Mouse (Mus musculus): ENCODE data around the gene Ace3. TPM values are rescaled to one million over a fixed set of nuclear protein-coding genes. Genes with fewer than 3 reads are reported as not detected.

Gene Ace3
- polyA plus RNA-seq (2012; ENCODE audit: insufficient read depth, insufficient read length, missing spikeins) = not detected in 2 replicates

DNA sequence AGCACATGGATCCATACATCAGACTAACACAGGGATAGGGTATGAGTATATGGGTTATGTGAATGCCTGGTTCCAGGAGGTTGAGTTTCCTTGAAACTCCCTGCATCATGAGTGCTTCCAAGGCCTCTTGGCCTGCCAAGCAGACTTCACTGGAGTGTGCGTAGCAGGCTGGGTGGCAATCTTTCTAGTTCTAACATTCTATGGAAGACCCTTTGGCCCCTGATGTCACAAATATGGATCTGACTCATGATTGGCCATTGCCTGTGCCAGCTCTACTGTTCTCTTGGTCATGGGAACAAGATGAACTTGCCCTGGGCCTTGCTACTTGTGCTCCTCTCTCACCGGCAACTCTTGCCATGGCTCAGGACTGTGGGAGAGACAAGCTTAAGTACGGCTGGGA is at the start of gene Ace3:
Gene Ace3 (plus strand): TSS at position 301 of the 400 bp plus-strand sequence.
- Histone ChIP-seq H3K27ac (replicated peaks; ENCODE audit: low read depth, low read length) (no peak within 1 kb of the TSS), H3K4me1 (ENCODE audit: control insufficient read depth, insufficient read depth, insufficient read length, low read length) (peaks cover 7% of the 10 kb centered on the region), H3K4me3 (ENCODE audit: insufficient read depth, low read depth, low read length) (no peak within 1 kb of the TSS)

DNA sequence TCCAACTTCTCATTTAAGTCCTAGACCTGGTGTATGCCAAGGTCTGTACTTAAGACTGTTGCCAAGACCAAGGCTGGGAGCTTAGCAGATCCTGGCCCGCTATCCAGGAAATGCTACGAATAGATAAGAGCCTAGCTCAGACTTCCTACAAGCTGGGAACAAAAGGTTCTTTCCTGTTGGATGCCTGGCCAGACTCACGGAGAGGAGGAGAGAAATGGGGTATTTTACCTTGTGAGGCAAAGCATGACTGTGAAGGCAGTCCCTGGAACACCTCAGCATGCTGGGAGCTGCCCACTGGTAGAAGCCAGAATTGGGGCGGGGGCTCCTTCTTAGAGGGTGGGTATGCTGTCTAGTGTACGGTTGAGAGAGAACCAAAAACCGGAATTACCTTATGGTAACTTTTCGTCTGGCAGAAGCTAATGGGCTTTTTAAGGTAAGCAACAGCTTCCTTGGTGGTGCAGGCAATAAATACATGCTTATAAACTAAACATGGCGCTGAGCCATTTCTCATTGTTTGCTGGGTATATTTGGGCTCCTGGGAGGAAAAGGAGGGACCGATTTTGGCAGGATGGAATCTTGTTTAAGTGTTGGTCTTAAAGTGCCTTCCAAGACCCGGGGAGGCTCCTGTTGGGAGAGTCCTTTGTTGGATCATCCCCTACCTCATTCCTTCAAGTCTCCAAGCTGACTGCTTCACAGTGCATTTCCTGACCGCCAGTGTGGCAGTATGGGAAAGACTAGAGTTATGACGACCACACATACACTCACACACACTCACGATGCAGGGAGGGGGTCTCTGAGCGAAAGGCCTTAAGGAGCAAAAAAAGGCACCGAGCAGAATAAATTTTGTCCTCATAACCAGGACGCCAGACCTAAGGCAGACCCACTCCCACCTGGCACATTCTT is 49.5 kb upstream of the Ace3 start:
- Histone ChIP-seq H3K27ac (replicated peaks; ENCODE audit: low read depth, low read length) (peak overlapping the region; percentile 98), H3K4me3 (ENCODE audit: insufficient read depth, low read depth, low read length) (peak overlapping the region; percentile 68), H3K4me1 (ENCODE audit: control insufficient read depth, insufficient read depth, insufficient read length, low read length) (peaks cover 3% of the 10 kb centered on the region; the same call in 1 of the 2 replicates)

DNA sequence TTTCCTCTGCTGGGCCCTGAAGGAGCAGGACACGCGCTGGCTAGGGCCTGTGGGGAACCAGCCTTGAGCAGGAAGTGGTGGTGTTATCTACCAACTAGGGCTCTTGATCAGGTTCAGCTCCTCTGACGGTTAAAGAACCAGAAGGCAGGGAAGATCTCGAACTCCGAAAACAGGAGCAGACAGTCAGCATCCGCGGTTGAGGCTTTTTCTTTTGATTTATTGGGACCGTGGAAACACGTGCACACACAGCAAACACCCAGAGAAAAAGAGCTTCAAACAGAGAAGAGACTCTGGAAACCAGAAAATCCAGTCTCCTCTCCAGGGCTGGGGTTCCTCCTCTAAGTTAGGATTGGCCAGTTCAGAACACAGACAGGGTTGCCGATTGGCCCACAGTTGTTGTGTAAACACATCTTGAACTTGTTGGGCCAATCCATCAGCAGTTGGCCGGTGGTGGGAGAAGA is 47.8 kb upstream of the Ace3 start:
- H3K27ac ChIP-seq (replicated peaks; ENCODE audit: low read depth, low read length) = no peak overlapping the region
- no peak overlapping the region for H3K4me3 ChIP-seq (ENCODE audit: insufficient read depth, low read depth, low read length)
- H3K4me1 ChIP-seq (ENCODE audit: control insufficient read depth, insufficient read depth, insufficient read length, low read length) = peaks cover 3% of the 10 kb centered on the region; the same call in 1 of the 2 replicates

DNA sequence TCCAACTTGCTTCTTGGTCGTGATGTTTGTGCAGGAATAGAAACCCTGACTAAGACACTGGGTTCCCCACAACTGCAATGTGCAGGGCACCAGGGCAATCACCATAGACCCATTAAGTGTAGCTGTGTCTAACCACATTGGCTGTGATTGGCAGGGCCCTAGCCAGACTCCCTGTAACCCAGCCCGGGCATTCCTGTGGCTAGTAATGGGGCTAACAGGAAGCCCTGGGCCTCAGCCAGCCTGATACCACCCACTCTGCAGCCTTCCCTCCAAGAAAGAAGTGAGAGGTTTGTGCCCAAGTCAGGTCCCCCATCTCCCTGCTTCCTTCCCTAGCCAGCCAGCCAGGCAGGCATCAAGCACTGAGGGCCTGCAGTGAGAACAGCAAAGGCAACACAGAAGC is 46.2 kb upstream of the Ace3 start:
- no peak overlapping the region for H3K4me3 ChIP-seq (ENCODE audit: insufficient read depth, low read depth, low read length)
- H3K27ac ChIP-seq (replicated peaks; ENCODE audit: low read depth, low read length) = no peak overlapping the region
- H3K4me1 ChIP-seq (ENCODE audit: control insufficient read depth, insufficient read depth, insufficient read length, low read length) = peaks cover 8% of the 10 kb centered on the region; the same call in 1 of the 2 replicates

DNA sequence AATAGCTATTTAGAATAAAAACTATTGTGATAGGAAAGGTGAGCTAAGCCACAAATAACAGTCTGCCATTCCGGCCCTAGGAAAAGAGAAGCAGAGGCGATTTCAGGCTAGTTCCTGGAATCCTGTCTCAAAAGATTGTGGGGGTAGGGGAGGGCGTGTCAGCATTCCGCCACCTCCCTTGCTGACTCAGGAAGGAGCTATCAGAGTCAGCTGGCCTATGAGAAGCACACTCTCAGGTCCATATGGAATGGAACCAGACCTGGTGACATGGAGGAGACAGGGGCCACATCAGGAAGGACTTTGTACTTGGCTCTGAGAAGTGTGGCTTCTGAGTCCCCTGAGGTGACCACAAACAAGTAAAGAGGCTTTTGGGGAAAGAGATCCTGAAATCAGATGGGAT is 44.0 kb upstream of the Ace3 start:
- peaks cover 10% of the 10 kb centered on the region; the same call in 1 of the 2 replicates for H3K4me1 ChIP-seq (ENCODE audit: control insufficient read depth, insufficient read depth, insufficient read length, low read length)
- no peak overlapping the region for H3K27ac ChIP-seq (replicated peaks; ENCODE audit: low read depth, low read length)
- no peak overlapping the region for H3K4me3 ChIP-seq (ENCODE audit: insufficient read depth, low read depth, low read length)

DNA sequence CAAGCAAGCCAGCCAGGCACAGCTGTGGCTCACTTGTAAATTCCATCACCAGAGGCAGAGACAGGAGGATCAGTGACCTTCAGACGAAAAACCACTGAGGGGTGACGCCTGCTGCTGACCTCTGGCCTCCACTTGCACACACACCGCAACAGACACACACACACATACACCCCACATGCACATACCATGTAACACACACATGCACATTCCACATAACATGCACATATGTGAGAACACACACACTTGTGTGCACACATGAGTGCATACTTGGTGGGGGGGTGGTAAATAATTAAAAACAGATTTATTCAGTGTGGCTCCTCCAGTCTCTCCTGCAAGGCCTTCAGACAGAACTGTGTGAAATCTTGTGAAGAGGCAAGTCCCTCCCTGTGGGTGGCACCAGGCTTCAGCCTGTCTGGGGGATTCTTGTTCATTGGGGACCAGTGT is 42.9 kb upstream of the Ace3 start:
- Histone ChIP-seq H3K27ac (replicated peaks; ENCODE audit: low read depth, low read length) (no peak overlapping the region), H3K4me1 (ENCODE audit: control insufficient read depth, insufficient read depth, insufficient read length, low read length) (peaks cover 11% of the 10 kb centered on the region; the same call in 1 of the 2 replicates), H3K4me3 (ENCODE audit: insufficient read depth, low read depth, low read length) (no peak overlapping the region)

DNA sequence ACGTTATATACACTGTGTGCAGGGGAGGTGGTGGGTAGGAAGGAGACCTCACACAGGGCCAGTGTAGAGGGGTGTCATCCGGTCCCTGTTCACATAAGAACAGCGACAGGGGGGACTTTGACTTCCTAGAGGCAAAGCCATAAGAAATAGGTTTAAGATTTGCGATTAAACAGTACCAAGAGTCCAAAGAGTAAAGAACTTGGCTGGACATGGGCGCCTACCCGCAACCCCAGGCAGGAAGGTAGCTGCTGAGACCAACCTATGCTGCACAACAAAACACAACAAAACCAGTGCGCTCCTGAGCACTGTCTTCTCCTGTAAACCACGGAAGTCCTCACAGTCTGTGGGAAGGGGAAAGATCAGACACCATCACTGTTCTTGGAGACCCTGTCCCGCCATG is 42.4 kb upstream of the Ace3 start:
- no peak overlapping the region for H3K4me3 ChIP-seq (ENCODE audit: insufficient read depth, low read depth, low read length)
- no peak overlapping the region for H3K27ac ChIP-seq (replicated peaks; ENCODE audit: low read depth, low read length)
- H3K4me1 ChIP-seq (ENCODE audit: control insufficient read depth, insufficient read depth, insufficient read length, low read length) = peaks cover 12% of the 10 kb centered on the region; the same call in 1 of the 2 replicates

DNA sequence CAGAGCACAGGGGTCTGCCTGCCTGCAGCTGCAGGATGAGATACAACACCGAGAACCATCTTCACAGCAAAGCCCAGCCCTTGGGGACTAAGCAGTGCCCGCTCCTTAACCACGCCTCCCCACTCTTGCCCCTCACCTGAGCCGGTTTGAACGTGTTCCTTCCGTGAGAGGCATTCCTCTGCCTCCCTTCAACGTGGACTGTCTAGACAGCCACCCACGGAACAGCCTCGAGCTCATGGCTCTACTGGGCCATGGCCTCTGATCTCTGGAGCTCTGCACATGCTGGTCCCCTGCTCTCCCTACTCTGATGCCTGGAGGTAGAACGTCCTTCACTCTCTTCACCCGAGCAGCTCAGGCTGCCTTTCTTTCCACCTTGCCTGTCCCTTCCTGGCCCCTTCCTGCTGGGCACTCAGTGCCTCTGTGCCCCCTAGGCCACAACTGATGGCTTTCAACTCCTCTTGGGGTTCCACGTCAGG is 41.5 kb upstream of the Ace3 start, which contains the start of gene Cyb561:
Gene Cyb561 (minus strand): TSS at position 426 of the 476 bp plus-strand sequence.
- Histone ChIP-seq H3K27ac (replicated peaks; ENCODE audit: low read depth, low read length) (no peak within 1 kb of the TSS), H3K4me3 (ENCODE audit: insufficient read depth, low read depth, low read length) (no peak within 1 kb of the TSS), H3K4me1 (ENCODE audit: control insufficient read depth, insufficient read depth, insufficient read length, low read length) (peaks cover 16% of the 10 kb centered on the region)

DNA sequence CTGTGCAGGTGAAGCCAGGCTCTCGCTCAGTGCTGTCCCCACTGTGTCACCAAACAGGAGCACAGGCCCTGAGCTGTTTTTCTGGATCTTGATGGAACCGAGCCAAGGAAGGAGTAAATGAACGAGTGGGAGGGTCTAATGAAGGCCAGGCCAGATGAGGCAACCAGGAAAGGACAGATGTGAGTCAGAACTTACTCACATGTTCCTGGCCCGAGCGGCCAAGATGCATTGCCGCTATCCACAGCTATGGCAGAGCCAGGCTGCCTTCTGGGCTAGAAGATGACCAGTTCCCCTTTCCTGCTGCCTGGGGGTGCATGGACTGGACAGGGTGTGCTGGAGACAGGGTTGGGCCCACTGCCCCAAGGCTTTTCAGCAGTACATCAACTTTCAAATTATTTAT is 41.1 kb upstream of the Ace3 start:
- Histone ChIP-seq H3K27ac (replicated peaks; ENCODE audit: low read depth, low read length) (no peak overlapping the region), H3K4me1 (ENCODE audit: control insufficient read depth, insufficient read depth, insufficient read length, low read length) (peaks cover 16% of the 10 kb centered on the region), H3K4me3 (ENCODE audit: insufficient read depth, low read depth, low read length) (no peak overlapping the region)

DNA sequence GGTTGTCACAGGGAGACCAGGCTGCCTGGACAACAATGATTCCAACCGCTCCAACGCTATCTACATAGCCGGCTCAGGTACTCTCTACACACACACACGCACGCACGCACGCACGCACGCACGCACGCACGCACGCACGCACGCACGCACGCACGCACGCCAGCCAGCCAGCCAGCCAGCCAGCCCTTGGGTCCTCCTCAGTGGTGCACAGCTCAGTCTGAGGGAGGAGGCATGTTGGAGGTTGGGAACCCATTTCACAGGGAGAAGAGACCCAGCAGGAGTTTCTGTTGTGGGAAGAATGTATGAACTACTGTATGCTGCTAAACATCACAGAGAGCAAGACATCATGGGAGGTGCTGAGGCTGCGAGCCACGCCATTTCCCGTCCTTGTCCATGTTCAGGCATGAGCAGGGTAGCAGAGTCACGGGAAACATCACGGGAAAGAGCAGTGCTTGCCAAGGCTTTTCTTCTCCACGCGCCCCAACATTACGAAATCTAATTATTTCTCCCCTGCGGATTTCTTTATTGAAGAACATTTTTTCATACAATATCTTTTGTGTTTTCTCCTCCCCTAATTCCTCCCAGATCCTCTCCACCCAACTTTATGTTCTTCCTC is 38.6 kb upstream of the Ace3 start:
- H3K4me1 ChIP-seq (ENCODE audit: control insufficient read depth, insufficient read depth, insufficient read length, low read length) = peaks cover 16% of the 10 kb centered on the region

DNA sequence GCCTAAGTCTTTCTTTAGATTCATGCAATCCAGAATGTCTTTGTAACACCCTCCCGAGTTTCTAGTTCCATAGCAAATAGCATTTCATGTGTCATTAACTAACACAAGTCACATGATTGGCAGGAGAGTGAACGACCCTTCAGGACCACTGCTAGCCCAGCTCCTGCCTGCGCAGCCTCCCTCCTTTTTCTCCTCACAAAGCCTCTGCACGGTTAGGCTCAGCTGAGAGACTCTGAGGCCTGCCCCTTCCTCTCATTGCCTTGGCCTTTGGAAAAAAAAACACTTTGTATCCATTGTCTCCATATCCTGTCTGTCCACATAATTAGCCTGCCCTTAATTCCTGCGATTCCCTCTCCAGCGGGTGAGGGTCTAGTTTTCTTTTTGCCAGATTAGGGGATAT is 37.0 kb upstream of the Ace3 start:
- Histone ChIP-seq H3K27ac (replicated peaks; ENCODE audit: low read depth, low read length) (peak overlapping the region; percentile 56), H3K4me1 (ENCODE audit: control insufficient read depth, insufficient read depth, insufficient read length, low read length) (peaks cover 16% of the 10 kb centered on the region), H3K4me3 (ENCODE audit: insufficient read depth, low read depth, low read length) (no peak overlapping the region)

More for the DNA sequence above, 38.6 kb upstream of the Ace3 start:
- Histone ChIP-seq H3K27ac (replicated peaks; ENCODE audit: low read depth, low read length) (no peak overlapping the region), H3K4me3 (ENCODE audit: insufficient read depth, low read depth, low read length) (no peak overlapping the region)

DNA sequence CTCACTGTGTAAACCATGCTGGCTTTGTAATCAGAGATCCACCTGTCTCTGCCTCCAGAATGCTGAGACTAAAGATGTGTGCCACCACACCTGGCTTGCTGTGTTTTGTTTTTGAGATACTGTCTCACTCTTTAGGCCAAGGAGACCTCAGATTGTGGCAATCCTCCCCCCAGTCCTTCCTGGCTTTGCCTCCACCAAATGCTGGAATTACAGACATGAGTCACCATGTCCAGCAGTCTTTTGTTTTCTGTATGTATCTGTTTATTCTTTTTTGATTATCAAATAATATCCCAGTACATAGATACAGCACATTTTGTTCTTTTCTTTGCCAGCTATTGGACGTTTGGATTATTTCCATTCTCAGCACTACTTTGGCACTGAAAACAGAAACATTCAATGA is 35.9 kb upstream of the Ace3 start:
- Histone ChIP-seq H3K4me1 (ENCODE audit: control insufficient read depth, insufficient read depth, insufficient read length, low read length) (peaks cover 9% of the 10 kb centered on the region), H3K27ac (replicated peaks; ENCODE audit: low read depth, low read length) (no peak overlapping the region), H3K4me3 (ENCODE audit: insufficient read depth, low read depth, low read length) (no peak overlapping the region)

DNA sequence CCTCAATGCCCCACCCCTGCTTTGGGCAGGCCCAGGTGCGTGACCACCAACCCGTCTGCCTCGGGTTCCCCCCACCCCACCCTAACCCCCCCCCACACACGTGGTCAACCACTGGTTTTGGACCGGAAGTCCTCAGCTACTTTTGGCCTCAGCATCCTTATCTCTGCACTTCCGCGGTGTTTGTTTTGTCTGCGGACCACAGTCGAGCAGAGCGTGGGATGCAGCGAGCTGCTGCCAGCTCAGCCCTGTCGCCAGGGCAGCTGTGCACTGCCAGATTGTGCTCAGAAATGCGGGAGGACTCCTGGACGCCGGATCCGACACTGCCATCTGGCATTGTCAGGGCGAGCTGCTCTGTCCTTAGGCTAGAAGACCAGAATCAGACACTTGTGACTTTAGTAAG is 35.1 kb upstream of the Ace3 start:
- no peak overlapping the region for H3K27ac ChIP-seq (replicated peaks; ENCODE audit: low read depth, low read length)
- no peak overlapping the region for H3K4me3 ChIP-seq (ENCODE audit: insufficient read depth, low read depth, low read length)
- H3K4me1 ChIP-seq (ENCODE audit: control insufficient read depth, insufficient read depth, insufficient read length, low read length) = peaks cover 9% of the 10 kb centered on the region

DNA sequence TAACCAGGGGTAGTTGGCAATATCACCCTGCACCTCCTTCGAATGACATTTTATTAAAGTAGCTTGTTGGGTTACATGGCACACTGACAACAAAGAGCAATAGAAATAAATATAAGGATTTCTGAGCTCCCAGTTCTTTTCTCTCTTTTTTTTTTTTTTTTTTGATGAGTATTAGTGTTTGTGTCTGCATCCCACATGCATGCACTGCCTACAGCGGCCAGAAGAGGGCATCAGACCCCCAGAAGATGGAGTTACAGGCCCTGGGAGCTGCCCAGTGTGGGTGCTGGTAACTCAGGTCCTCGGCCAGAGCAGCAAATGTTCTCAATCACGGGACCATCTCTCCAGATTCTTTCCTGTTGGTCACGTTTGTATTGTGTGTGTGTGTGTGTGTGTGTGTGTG is 29.8 kb upstream of the Ace3 start:
- no peak overlapping the region for H3K27ac ChIP-seq (replicated peaks; ENCODE audit: low read depth, low read length)
- no peak overlapping the region for H3K4me3 ChIP-seq (ENCODE audit: insufficient read depth, low read depth, low read length)
- H3K4me1 ChIP-seq (ENCODE audit: control insufficient read depth, insufficient read depth, insufficient read length, low read length) = 0 out of 2 replicates have a peak, but pooled peaks cover 2% of the 10 kb centered on the region

DNA sequence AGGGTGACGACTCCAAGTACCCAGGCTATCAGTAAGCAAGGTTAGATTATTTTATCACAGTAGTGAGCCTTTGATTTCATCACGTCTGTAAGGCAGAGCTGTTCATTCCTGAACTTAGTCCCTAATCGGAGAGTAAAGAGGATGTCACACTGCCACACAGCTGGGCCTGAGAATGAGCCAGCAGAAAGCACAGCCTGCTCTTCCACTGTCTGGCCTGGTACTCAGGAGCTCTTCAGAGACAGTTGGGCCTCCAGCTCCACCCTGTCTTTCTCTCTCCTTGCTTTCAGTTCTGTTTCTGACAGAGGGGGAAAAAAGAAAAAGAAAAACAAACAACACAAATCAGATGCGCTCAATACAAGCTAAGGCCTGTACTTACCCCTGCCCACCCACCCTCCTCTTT is 28.2 kb upstream of the Ace3 start:
- Histone ChIP-seq H3K4me1 (ENCODE audit: control insufficient read depth, insufficient read depth, insufficient read length, low read length) (0 out of 2 replicates have a peak, but pooled peaks cover 2% of the 10 kb centered on the region), H3K4me3 (ENCODE audit: insufficient read depth, low read depth, low read length) (no peak overlapping the region), H3K27ac (replicated peaks; ENCODE audit: low read depth, low read length) (no peak overlapping the region)

Data from brown adipose tissue, adult 24 weeks (tissue).